Comparison of ENCODE assay signal across 8 mouse cellular contexts in genomic region chr14:58076726-58077255, GRCm38 (mm10). TPM values are rescaled to one million over a fixed set of nuclear protein-coding genes. Genes with fewer than 3 reads are reported as not detected.
DNase-seq lines count a peak whose midpoint lies in the region; ATAC-seq and TF ChIP-seq lines count a peak whose summit lies in the region.

No protein-coding gene starts in this region.

- H3K9me3 ChIP-seq in lung, embryonic 15.5 days = no peaks in the 10 kb centered on the region
- no peaks in the 10 kb centered on the region for H3K9me3 ChIP-seq in hindbrain, embryonic 16.5 days (ENCODE audit: control insufficient read depth, low read length)
- no peaks in the 10 kb centered on the region for H3K9me3 ChIP-seq in neural tube, embryonic 12.5 days

- no peak for TF ChIP-seq POLR2A in embryonic fibroblast, embryonic 13.5 days (IDR thresholded peaks at IDR 0.05; ENCODE audit: low read depth, low read length)

- ATAC-seq in lung, embryonic 15.5 days (ENCODE audit: borderline replicate concordance, extremely low read depth, low FRiP score, low TSS enrichment) = 0 out of 2 replicates have a peak, but pooled peaks have one; percentile 2
- ATAC-seq in hindbrain, embryonic 16.5 days = no peak
- no peak for ATAC-seq in neural tube, embryonic 12.5 days (ENCODE audit: low FRiP score, low read depth)

- DNase-seq in lung, postnatal 36 days = no peak
- DNase-seq in frontal cortex, postnatal 36 days (ENCODE audit: low spot score in 2 of 2) = no peak
- DNase-seq in B cell, adult 2 months = no peak
- no peak for DNase-seq in gastrocnemius, adult 18-20 months (ENCODE audit: low spot score)

- peak overlapping the region; percentile 5; the same call in 1 of the 2 replicates for H3K9ac ChIP-seq in lung, embryonic 15.5 days
- H3K9ac ChIP-seq in hindbrain, embryonic 16.5 days (ENCODE audit: low read depth, low read length) = peak overlapping the region; percentile 75
- H3K9ac ChIP-seq in neural tube, embryonic 12.5 days = peak overlapping the region; percentile 68

- 6% methylated on average over 14 of the region's 14 CpGs for WGBS in lung, embryonic 15.5 days
- 5% methylated on average over 14 of the region's 14 CpGs for WGBS in hindbrain, embryonic 16.5 days
- 6% methylated on average over 14 of the region's 14 CpGs for WGBS in neural tube, embryonic 12.5 days

- H3K4me2 ChIP-seq in lung, embryonic 15.5 days = peak overlapping the region; percentile 97
- peak overlapping the region; percentile 99 for H3K4me2 ChIP-seq in hindbrain, embryonic 16.5 days (ENCODE audit: low read length)
- H3K4me2 ChIP-seq in neural tube, embryonic 12.5 days (replicated peaks) = peak overlapping the region; percentile 96

- H3K27me3 ChIP-seq in lung, embryonic 15.5 days = peaks cover 72% of the 10 kb centered on the region
- peaks cover 4% of the 10 kb centered on the region for H3K27me3 ChIP-seq in hindbrain, embryonic 16.5 days (replicated peaks; ENCODE audit: control insufficient read depth, insufficient read depth, low read length)
- H3K27me3 ChIP-seq in neural tube, embryonic 12.5 days (replicated peaks) = peaks cover 51% of the 10 kb centered on the region

- H3K4me1 ChIP-seq in lung, embryonic 15.5 days = peaks cover 39% of the 10 kb centered on the region
- H3K4me1 ChIP-seq in embryonic fibroblast, embryonic 13.5 days (ENCODE audit: control insufficient read depth, insufficient read depth, low read length) = peaks cover 9% of the 10 kb centered on the region
- peaks cover 13% of the 10 kb centered on the region for H3K4me1 ChIP-seq in hindbrain, embryonic 16.5 days (ENCODE audit: control insufficient read depth, insufficient read depth, low read depth, low read length)
- peaks cover 35% of the 10 kb centered on the region for H3K4me1 ChIP-seq in neural tube, embryonic 12.5 days

- H3K36me3 ChIP-seq in lung, embryonic 15.5 days = no peaks in the 10 kb centered on the region
- H3K36me3 ChIP-seq in hindbrain, embryonic 16.5 days (ENCODE audit: control insufficient read depth, insufficient read depth, low read length) = no peaks in the 10 kb centered on the region
- no peaks in the 10 kb centered on the region for H3K36me3 ChIP-seq in neural tube, embryonic 12.5 days

- no peak for TF ChIP-seq CTCF in embryonic fibroblast, embryonic 13.5 days (IDR thresholded peaks at IDR 0.05; ENCODE audit: borderline replicate concordance, insufficient read depth, low read length)

- H3K27ac ChIP-seq in lung, embryonic 15.5 days = 0 out of 2 replicates have a peak overlapping the region, but pooled peaks have one; percentile 50
- no peak overlapping the region for H3K27ac ChIP-seq in embryonic fibroblast, embryonic 13.5 days (ENCODE audit: insufficient read depth, low read length)
- peak overlapping the region; percentile 84 for H3K27ac ChIP-seq in hindbrain, embryonic 16.5 days (ENCODE audit: low read depth, low read length)
- H3K27ac ChIP-seq in neural tube, embryonic 12.5 days = no peak overlapping the region

- peak overlapping the region; percentile 56 for H3K4me3 ChIP-seq in lung, embryonic 15.5 days
- H3K4me3 ChIP-seq in embryonic fibroblast, embryonic 13.5 days (ENCODE audit: insufficient read depth, low read length) = peak overlapping the region; percentile 42
- H3K4me3 ChIP-seq in hindbrain, embryonic 16.5 days (ENCODE audit: low read length) = peak overlapping the region; percentile 84
- peak overlapping the region; percentile 58 for H3K4me3 ChIP-seq in neural tube, embryonic 12.5 days

RNA-seq across cellular contexts. Expression of gene Fgf9, which starts 6.4 kb away (rescaled TPM):
- polyA plus RNA-seq in lung, embryonic 15.5 days (2015; fragmentation: Nextera tagmentation; extraction: Ambion mirVana) = 8.2 and 8.7 TPM in 2 replicates
- polyA plus RNA-seq in embryonic fibroblast, embryonic 13.5 days (2011; ENCODE audit: insufficient read length, low read depth, missing spikeins) = 0.60 and 1.4 TPM in 2 replicates
- polyA plus RNA-seq in hindbrain, embryonic 16.5 days (2015; fragmentation: Nextera tagmentation; extraction: Ambion mirVana) = 25.8 and 31.8 TPM in 2 replicates
- polyA plus RNA-seq in neural tube, embryonic 12.5 days (2016; fragmentation: Nextera tagmentation; extraction: Ambion mirVana) = 10.9 and 11.3 TPM in 2 replicates
- total RNA-seq in gastrocnemius, adult 18-20 months (2021) = 1 to 10 TPM in 1 of 2 experiments, under 1 TPM in 1; 0.57 to 2.5 TPM

Comparison
In these comparisons a context has a peak if more than half of its experiments do, and no peak if none do; other contexts are left out.
1. H3K27ac ChIP-seq: peak in lung, embryonic 15.5 days (single experiment) and hindbrain, embryonic 16.5 days (single experiment); none in embryonic fibroblast, embryonic 13.5 days (single experiment) and neural tube, embryonic 12.5 days (single experiment).
2. H3K9ac ChIP-seq: peak in every context shown above with its lines; median percentile 75 in hindbrain, embryonic 16.5 days; 68 in neural tube, embryonic 12.5 days; 5 in lung, embryonic 15.5 days.
3. Peak in every context shown above with its lines, with median percentiles within 50 percentile points of each other: H3K4me2 ChIP-seq and H3K4me3 ChIP-seq.